Mouse (Mus musculus): ENCODE data around the gene Rps6kb2. TPM values are rescaled to one million over a fixed set of nuclear protein-coding genes. Genes with fewer than 3 reads are reported as not detected.

The Rps6kb2 gene
- polyA plus RNA-seq, 1 experiment, result 59.5 TPM

- DNase-seq (ENCODE audit: low read depth), result no peak
- no peak for TF ChIP-seq CTCF (IDR thresholded peaks at IDR 0.05; ENCODE audit: borderline replicate concordance, extremely low read depth, insufficient read depth, insufficient read length)
- TF ChIP-seq POLR2A (IDR thresholded peaks at IDR 0.05; ENCODE audit: borderline replicate concordance, extremely low read depth, insufficient read depth, insufficient read length, poor library complexity, severe bottlenecking), result no peak
These were observed 3.7 kb upstream of the Rps6kb2 start for GRCm38 (mm10) chr19:4166678-4167476.

- no peak for TF ChIP-seq CTCF (IDR thresholded peaks at IDR 0.05; ENCODE audit: borderline replicate concordance, extremely low read depth, insufficient read depth, insufficient read length)
- TF ChIP-seq POLR2A (IDR thresholded peaks at IDR 0.05; ENCODE audit: borderline replicate concordance, extremely low read depth, insufficient read depth, insufficient read length, poor library complexity, severe bottlenecking), result no peak
- DNase-seq (ENCODE audit: low read depth), result no peak
These were observed 1.6 kb upstream of the Rps6kb2 start for GRCm38 (mm10) chr19:4164721-4165120.

DNA sequence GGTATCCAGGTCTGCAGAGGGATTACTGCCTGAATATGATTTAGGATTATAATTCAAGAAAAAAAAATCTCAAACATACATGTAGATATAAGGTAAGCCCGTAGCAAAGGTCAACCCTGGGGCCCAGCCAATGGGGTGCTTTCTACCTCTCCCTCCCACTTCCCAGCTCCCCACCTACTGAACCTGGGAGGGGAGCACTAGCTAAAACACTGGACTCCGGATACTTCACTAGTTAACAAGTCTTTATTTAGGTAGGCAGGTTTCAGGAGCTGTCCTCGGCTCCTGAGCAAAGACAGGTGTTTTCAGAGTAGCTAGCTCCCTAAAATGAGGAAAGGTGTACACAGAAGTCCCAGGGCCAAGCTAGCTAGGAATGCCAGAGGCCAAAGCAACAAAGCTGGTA lies 946 bp upstream of the Rps6kb2 start:
- DNase-seq (ENCODE audit: low read depth), result no peak
- TF ChIP-seq POLR2A (IDR thresholded peaks at IDR 0.05; ENCODE audit: borderline replicate concordance, extremely low read depth, insufficient read depth, insufficient read length, poor library complexity, severe bottlenecking) (no peak), CTCF (IDR thresholded peaks at IDR 0.05; ENCODE audit: borderline replicate concordance, extremely low read depth, insufficient read depth, insufficient read length) (no peak)

- no peak for DNase-seq (ENCODE audit: low read depth)
- TF ChIP-seq CTCF (IDR thresholded peaks at IDR 0.05; ENCODE audit: borderline replicate concordance, extremely low read depth, insufficient read depth, insufficient read length), result no peak
- TF ChIP-seq POLR2A (IDR thresholded peaks at IDR 0.05; ENCODE audit: borderline replicate concordance, extremely low read depth, insufficient read depth, insufficient read length, poor library complexity, severe bottlenecking), result no peak
These were observed 361 bp upstream of the Rps6kb2 start for GRCm38 (mm10) chr19:4163543-4163887.

DNA sequence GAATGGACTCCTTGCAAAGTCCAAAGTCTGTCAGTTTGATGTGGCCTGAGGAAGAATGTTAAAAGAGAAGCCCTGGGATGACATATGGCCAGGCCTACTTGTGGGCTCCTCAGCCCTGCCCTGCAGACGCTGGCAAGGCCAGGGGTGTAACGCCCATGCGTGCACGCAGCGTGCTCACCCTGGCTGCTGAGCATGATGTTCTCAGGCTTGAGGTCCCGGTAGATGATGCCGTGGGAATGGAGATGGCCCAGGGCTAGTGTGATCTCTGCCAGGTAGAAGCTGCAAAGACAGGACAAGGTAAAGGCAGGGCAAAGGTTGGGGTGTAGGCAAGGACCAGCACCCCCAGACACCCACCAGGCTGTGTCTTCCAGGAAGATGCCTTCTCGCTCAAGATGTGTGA lies 4.1 kb downstream of the Rps6kb2 start:
- TF ChIP-seq POLR2A (IDR thresholded peaks at IDR 0.05; ENCODE audit: borderline replicate concordance, extremely low read depth, insufficient read depth, insufficient read length, poor library complexity, severe bottlenecking), result no peak
- no peak for TF ChIP-seq CTCF (IDR thresholded peaks at IDR 0.05; ENCODE audit: borderline replicate concordance, extremely low read depth, insufficient read depth, insufficient read length)
- DNase-seq (ENCODE audit: low read depth), result no peak

DNA sequence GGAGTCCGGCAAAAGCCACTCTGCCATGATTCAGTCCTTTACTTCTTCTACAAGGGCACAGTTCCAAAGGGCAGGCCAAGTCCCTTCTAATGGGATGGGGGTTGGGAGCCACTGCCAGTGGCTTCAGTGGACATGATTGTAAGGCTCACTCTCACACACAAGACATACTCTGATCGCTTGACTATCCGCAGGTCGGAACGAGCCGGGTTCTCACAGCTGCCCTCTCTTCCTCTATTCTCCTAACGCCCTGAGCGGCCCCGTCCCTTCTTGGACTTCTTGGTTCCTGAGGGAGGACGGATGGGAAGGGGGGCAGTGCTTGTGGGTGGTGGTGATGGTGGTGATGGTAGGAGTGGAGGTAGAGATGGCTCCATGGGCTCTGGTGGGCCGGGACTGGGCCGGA lies 6.4 kb downstream of the Rps6kb2 start:
- DNase-seq (ENCODE audit: low read depth), result no peak
- TF ChIP-seq POLR2A (IDR thresholded peaks at IDR 0.05; ENCODE audit: borderline replicate concordance, extremely low read depth, insufficient read depth, insufficient read length, poor library complexity, severe bottlenecking) (no peak), CTCF (IDR thresholded peaks at IDR 0.05; ENCODE audit: borderline replicate concordance, extremely low read depth, insufficient read depth, insufficient read length) (no peak)

DNA sequence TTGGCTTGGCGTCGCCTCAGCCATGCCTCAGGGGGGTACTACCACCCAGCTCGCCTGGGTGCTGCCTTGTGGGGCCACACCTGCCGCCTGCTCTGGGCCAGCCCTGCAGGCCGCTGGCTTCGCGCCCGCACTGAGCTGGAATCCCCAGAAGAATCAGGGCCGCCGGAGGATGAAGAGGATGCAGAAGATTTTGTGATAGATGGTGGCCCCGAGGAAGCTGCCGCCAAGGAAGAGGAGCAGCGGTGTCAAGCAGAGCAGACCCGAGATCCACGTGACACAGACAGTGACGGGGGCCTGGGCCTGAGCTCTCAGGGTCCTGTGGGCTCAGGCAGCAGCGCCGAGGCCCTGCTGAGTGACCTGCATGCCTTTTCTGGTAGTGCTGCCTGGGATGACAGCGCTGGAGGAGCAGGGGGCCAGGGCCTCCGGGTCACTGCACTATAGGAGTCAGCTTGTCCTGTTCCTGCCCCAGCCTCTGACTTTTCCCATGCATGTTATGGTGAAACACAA lies 7.0 kb downstream of the Rps6kb2 start:
- no peak for DNase-seq (ENCODE audit: low read depth)

GRCm38 (mm10) chr19:4155223-4156072 lies 7.7 kb downstream of the Rps6kb2 start:
- TF ChIP-seq CTCF (IDR thresholded peaks at IDR 0.05; ENCODE audit: borderline replicate concordance, extremely low read depth, insufficient read depth, insufficient read length), result no peak
- no peak for TF ChIP-seq POLR2A (IDR thresholded peaks at IDR 0.05; ENCODE audit: borderline replicate concordance, extremely low read depth, insufficient read depth, insufficient read length, poor library complexity, severe bottlenecking)
- DNase-seq (ENCODE audit: low read depth), result no peak

More for the DNA sequence above, 7.0 kb downstream of the Rps6kb2 start:
- TF ChIP-seq POLR2A (IDR thresholded peaks at IDR 0.05; ENCODE audit: borderline replicate concordance, extremely low read depth, insufficient read depth, insufficient read length, poor library complexity, severe bottlenecking) (no peak), CTCF (IDR thresholded peaks at IDR 0.05; ENCODE audit: borderline replicate concordance, extremely low read depth, insufficient read depth, insufficient read length) (no peak)

DNA sequence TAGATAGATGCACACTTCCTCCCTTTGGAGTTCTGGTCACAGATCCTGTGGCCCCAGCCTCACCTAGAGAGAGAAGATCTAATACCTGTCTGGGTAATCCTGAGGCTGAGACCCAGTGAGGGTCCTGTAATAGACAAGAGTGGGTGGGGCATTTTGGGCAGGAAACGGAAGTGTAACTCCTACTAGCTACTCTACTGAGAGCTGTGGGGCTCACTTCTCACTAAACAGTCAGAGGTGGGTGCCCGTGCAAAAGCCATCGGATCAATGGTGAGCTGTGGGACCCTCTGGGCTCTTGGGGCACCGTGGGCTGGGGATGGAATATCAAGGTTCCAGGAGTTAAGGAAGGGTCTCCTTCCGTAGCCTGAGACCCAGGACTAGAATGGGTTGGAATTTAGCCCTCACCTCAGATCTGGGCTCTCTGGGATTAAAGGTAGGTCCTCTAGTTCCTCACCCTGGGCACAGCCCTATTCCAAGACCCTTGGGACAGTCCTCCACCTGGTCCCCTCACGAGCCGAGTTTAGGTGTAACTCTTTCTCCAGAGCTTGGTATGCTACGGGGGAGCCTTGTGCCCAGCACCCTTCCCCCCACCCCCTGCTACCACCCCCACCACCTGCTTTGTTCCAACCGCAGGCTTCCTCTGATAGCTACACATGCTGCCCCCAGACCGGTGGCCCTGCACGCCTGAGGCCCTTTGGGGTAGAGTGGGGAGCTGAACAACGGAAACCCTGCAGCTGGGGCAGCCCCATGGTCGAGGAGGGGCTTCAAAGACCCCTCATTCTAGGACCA lies 8.5 kb downstream of the Rps6kb2 start:
- DNase-seq (ENCODE audit: low read depth), result no peak
- TF ChIP-seq POLR2A (IDR thresholded peaks at IDR 0.05; ENCODE audit: borderline replicate concordance, extremely low read depth, insufficient read depth, insufficient read length, poor library complexity, severe bottlenecking) (no peak), CTCF (IDR thresholded peaks at IDR 0.05; ENCODE audit: borderline replicate concordance, extremely low read depth, insufficient read depth, insufficient read length) (no peak)

DNA sequence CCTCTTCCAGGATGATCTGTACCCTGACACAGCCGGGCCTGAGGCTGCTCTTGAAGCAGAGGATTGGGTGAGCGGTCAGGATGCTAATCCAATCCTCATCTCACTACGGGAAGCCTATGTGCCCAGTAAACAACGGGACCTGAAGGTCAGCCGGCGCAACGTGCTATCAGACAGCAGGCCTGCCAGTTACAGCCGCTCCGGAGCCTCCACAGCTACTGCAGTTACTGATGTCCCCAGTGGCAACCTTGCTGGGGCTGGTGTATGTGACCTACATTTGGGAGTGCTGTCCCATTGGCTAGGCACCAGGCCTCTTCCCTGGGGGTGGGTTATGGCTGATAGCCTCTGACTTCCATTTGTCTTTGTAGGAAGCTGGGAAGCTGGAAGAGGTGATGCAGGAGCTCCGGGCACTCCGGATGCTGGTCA lies 9.9 kb downstream of the Rps6kb2 start, which contains the start of gene Ptprcap:
TSS of gene Ptprcap (plus strand) at position 373 of the 423 bp plus-strand sequence.
- DNase-seq (ENCODE audit: low read depth), result no peak
- TF ChIP-seq POLR2A (IDR thresholded peaks at IDR 0.05; ENCODE audit: borderline replicate concordance, extremely low read depth, insufficient read depth, insufficient read length, poor library complexity, severe bottlenecking) (no peak), CTCF (IDR thresholded peaks at IDR 0.05; ENCODE audit: borderline replicate concordance, extremely low read depth, insufficient read depth, insufficient read length) (no peak)

All from brain, embryonic 14.5 days (tissue).